Mouse (Mus musculus): ENCODE data around the gene Hsd17b3. TPM values are rescaled to one million over a fixed set of nuclear protein-coding genes. Genes with fewer than 3 reads are reported as not detected.
A peak's percentile ranks its signal among the peaks of the same experiment; 100 is the strongest.

Gene Hsd17b3
- polyA plus RNA-seq, 1 experiment from 2014 or later, result not detected

GRCm38 (mm10) chr13:64048467-64048866, 40.6 kb downstream of the Hsd17b3 start:
- WGBS, result 90% methylated on average over 2 of the region's 2 CpGs
- no peaks in the 10 kb centered on the region for H3K9me3 ChIP-seq (replicated peaks)
- H3K27ac ChIP-seq (replicated peaks), result no peak overlapping the region
- no peaks in the 10 kb centered on the region for H3K36me3 ChIP-seq
- H3K4me3 ChIP-seq (replicated peaks), result no peak overlapping the region
- no peak for ATAC-seq (ENCODE audit: insufficient number of reproducible peaks, low FRiP score, low TSS enrichment, low read depth)
- no peak overlapping the region for H3K4me2 ChIP-seq (replicated peaks)
- H3K4me1 ChIP-seq, result no peaks in the 10 kb centered on the region
- H3K9ac ChIP-seq, result no peak overlapping the region
- no peaks in the 10 kb centered on the region for H3K27me3 ChIP-seq

DNA sequence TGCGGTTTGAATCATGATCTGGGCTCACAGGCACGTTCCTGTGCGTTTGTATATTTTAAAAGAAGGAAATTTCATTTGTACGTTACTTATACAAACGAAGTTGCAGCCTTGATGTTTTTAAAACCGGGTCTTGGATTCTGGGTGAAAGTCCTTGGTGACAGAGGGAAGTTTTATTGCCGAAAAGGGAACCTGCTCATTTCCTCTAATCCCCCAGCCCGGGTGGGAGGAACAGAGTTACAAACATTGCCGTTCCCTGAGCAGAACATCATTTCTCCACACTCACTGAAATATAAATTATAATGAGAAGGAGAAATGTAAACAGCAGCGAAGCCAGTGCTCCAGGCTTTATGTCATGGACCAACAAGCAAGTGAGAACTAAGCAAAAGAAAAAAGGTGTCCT, 49.1 kb downstream of the Hsd17b3 start:
- no peak overlapping the region for H3K27ac ChIP-seq (replicated peaks)
- H3K27me3 ChIP-seq, result no peaks in the 10 kb centered on the region
- H3K4me2 ChIP-seq (replicated peaks), result no peak overlapping the region
- no peak overlapping the region for H3K9ac ChIP-seq
- H3K9me3 ChIP-seq (replicated peaks), result no peaks in the 10 kb centered on the region
- H3K36me3 ChIP-seq, result no peaks in the 10 kb centered on the region
- 54% methylated on average over 10 of the region's 10 CpGs for WGBS
- no peak overlapping the region for H3K4me3 ChIP-seq (replicated peaks)
- ATAC-seq (ENCODE audit: insufficient number of reproducible peaks, low FRiP score, low TSS enrichment, low read depth), result no peak
- peaks cover 10% of the 10 kb centered on the region; the same call in 1 of the 2 replicates for H3K4me1 ChIP-seq

- Histone ChIP-seq H3K36me3 (no peaks in the 10 kb centered on the region), H3K4me3 (replicated peaks) (no peak overlapping the region), H3K27ac (replicated peaks) (no peak overlapping the region), H3K9me3 (replicated peaks) (no peaks in the 10 kb centered on the region), H3K4me1 (peaks cover 12% of the 10 kb centered on the region; the same call in 1 of the 2 replicates), H3K27me3 (no peaks in the 10 kb centered on the region), H3K4me2 (replicated peaks) (no peak overlapping the region), H3K9ac (no peak overlapping the region)
- ATAC-seq (ENCODE audit: insufficient number of reproducible peaks, low FRiP score, low TSS enrichment, low read depth), result no peak
Measured at GRCm38 (mm10) chr13:64038114-64038513, 50.9 kb downstream of the Hsd17b3 start.

DNA sequence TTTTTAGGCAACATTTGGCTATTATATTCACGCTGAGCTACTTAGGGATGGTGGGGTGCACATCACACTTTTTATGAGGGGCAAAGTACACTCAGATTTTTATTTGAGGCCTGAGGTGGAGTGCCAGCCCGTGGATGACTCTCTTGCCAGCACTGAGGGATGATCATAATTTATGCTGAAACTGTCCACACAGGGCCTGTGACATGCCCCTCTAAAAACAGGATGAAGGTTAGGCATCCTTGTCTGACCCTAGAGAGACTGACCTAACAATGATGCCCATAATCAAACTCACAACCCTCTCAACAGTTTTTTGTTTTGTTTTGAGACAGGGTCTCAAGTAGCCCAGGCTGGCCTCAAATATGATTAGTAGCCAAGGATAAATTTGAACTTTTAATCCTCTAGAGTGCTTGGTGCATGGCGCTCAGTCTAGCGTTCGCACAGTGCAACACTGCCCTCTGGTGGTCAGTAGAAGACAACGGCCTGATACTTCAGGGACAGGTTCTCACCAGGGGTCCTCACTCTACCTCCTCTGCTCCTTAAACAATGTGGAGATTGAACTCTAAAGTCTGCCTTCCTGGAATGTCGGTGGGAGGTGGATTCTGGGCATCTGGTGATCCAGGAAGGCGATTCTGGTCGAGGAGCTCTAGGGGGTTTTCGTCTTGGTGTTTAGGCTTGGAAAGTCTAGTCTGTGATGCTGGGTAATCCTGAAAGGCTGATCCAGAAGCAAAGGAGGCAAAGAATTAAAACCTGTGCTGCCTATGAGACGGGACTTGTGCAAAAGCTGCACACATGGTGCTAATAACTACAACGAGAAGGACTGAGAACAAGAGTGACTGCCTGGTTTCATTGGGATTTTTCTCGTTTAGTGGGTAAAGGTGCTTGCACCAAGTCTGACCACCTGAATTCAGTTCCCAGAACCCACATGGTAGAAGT, 52.7 kb downstream of the Hsd17b3 start:
- H3K27ac ChIP-seq (replicated peaks), result 0 out of 2 replicates have a peak overlapping the region, but pooled peaks have one; percentile 22
- peaks cover 12% of the 10 kb centered on the region; the same call in 1 of the 2 replicates for H3K4me1 ChIP-seq
- no peak overlapping the region for H3K4me3 ChIP-seq (replicated peaks)
- no peaks in the 10 kb centered on the region for H3K9me3 ChIP-seq (replicated peaks)
- H3K36me3 ChIP-seq, result no peaks in the 10 kb centered on the region
- 17% methylated on average over 13 of the region's 13 CpGs for WGBS
- ATAC-seq (ENCODE audit: insufficient number of reproducible peaks, low FRiP score, low TSS enrichment, low read depth), result 0 out of 2 replicates have a peak, but pooled peaks have one; percentile 40
- no peak overlapping the region for H3K9ac ChIP-seq
- no peak overlapping the region for H3K4me2 ChIP-seq (replicated peaks)
- H3K27me3 ChIP-seq, result no peaks in the 10 kb centered on the region

DNA sequence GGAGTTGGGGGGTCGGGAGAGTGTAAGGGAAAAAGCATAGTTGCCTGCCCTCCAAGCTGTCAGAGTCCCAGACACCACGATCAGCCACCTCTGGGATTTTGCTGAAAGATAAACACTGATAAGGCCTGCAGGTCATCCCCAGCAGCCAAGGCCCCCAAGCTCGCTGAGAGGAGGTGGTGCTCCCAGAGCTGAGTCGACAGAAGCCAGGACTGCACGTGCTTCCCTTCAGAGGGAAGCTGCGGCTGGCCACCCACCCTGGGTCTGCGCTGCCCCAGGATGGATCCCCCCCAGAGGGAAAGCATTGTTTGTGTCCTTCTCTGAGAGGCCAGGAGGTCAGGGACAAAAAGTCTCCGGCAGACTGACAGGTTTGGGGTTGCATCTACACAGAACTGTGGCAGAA, 54.0 kb downstream of the Hsd17b3 start:
- Histone ChIP-seq H3K9ac (no peak overlapping the region), H3K27me3 (no peaks in the 10 kb centered on the region), H3K36me3 (no peaks in the 10 kb centered on the region), H3K4me1 (peaks cover 12% of the 10 kb centered on the region; the same call in 1 of the 2 replicates), H3K27ac (replicated peaks) (no peak overlapping the region; the same call in 1 of the 2 replicates), H3K4me3 (replicated peaks) (no peak overlapping the region), H3K4me2 (replicated peaks) (no peak overlapping the region), H3K9me3 (replicated peaks) (no peaks in the 10 kb centered on the region)
- no peak for ATAC-seq (ENCODE audit: insufficient number of reproducible peaks, low FRiP score, low TSS enrichment, low read depth)
- WGBS, result 34% methylated on average over 8 of the region's 8 CpGs

DNA sequence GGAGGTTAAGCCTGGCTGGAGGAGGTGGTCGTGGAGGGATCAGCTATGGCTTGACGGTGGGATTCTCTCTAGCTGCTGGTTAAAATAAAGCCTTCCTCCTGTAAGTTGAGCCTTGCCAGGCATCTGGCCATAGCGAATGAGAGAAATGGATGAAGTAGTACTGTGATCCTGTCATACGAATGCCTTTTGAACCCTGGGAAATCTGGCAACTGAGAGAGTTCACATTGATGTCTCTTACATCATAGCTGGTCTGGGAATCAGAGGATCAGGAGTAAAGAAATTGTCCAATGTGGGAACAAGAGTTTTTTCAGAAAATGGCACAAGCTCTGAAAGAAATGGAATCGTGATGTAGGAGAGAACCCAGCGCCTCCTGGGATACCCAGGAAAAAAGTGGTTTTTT, 55.1 kb downstream of the Hsd17b3 start:
- Histone ChIP-seq H3K36me3 (no peaks in the 10 kb centered on the region), H3K27me3 (no peaks in the 10 kb centered on the region), H3K9ac (no peak overlapping the region), H3K4me3 (replicated peaks) (no peak overlapping the region), H3K9me3 (replicated peaks) (no peaks in the 10 kb centered on the region), H3K27ac (replicated peaks) (no peak overlapping the region), H3K4me1 (peaks cover 12% of the 10 kb centered on the region; the same call in 1 of the 2 replicates), H3K4me2 (replicated peaks) (no peak overlapping the region)
- ATAC-seq (ENCODE audit: insufficient number of reproducible peaks, low FRiP score, low TSS enrichment, low read depth), result no peak
- WGBS, result 73% methylated on average over 6 of the region's 6 CpGs

DNA sequence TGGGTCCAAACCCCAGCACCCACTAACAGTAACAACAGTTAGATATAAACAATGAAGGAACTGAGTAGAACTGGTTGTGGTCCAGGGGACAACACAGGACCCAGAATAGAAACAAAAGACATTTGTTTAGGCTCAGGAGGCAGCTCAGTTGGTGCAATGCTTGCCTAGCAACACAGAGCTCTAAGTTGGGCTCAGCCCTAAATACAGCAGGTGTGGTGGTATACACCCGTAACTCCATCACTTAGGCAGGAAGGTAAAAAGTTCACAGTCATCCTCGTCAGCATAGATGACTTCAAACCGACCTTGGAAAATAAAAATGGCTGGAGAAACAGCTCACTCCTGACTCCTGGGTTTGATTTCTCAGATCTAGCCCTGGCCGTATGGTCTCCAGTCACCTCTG, 55.8 kb downstream of the Hsd17b3 start:
- WGBS, result 70% methylated on average over 4 of the region's 4 CpGs

GRCm38 (mm10) chr13:64031254-64031653, 57.8 kb downstream of the Hsd17b3 start:
- H3K27ac ChIP-seq (replicated peaks), result 0 out of 2 replicates have a peak overlapping the region, but pooled peaks have one; percentile 11

More for the DNA sequence above, 55.8 kb downstream of the Hsd17b3 start:
- H3K27me3 ChIP-seq, result no peaks in the 10 kb centered on the region
- no peak overlapping the region for H3K4me3 ChIP-seq (replicated peaks)
- ATAC-seq (ENCODE audit: insufficient number of reproducible peaks, low FRiP score, low TSS enrichment, low read depth), result no peak
- H3K27ac ChIP-seq (replicated peaks), result no peak overlapping the region
- H3K9me3 ChIP-seq (replicated peaks), result no peaks in the 10 kb centered on the region
- no peaks in the 10 kb centered on the region for H3K36me3 ChIP-seq
- peaks cover 12% of the 10 kb centered on the region; the same call in 1 of the 2 replicates for H3K4me1 ChIP-seq
- no peak overlapping the region for H3K4me2 ChIP-seq (replicated peaks)
- H3K9ac ChIP-seq, result no peak overlapping the region

DNA sequence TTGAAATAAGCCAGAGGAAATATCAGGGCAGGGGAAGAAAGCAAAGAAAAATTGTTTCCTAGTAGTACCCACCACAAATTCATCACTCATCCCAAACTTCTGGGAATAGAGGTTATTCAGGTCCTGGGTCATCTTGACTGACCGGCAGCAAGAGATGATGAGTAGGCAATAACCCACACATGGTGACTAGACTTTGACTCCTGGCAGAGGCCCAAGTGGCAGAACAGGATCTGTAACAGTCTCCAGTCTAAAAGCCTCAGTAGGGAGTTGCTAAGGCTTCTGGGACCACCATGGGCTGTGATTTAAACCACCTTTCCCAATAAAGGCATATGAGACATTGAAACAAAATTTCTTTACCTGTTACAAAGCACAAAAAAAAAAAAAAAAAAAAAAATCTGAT, 58.2 kb downstream of the Hsd17b3 start:
- no peak for ATAC-seq (ENCODE audit: insufficient number of reproducible peaks, low FRiP score, low TSS enrichment, low read depth)
- peaks cover 7% of the 10 kb centered on the region; the same call in 1 of the 2 replicates for H3K4me1 ChIP-seq
- no peak overlapping the region for H3K4me3 ChIP-seq (replicated peaks)
- H3K9ac ChIP-seq, result no peak overlapping the region
- H3K4me2 ChIP-seq (replicated peaks), result no peak overlapping the region
- no peaks in the 10 kb centered on the region for H3K27me3 ChIP-seq
- H3K9me3 ChIP-seq (replicated peaks), result no peaks in the 10 kb centered on the region
- WGBS, result 58% methylated on average over 1 of the region's 1 CpGs
- no peak overlapping the region for H3K27ac ChIP-seq (replicated peaks)
- H3K36me3 ChIP-seq, result no peaks in the 10 kb centered on the region

More at GRCm38 (mm10) chr13:64031254-64031653, 57.8 kb downstream of the Hsd17b3 start:
- no peak for ATAC-seq (ENCODE audit: insufficient number of reproducible peaks, low FRiP score, low TSS enrichment, low read depth)
- no peak overlapping the region for H3K9ac ChIP-seq
- no peaks in the 10 kb centered on the region for H3K36me3 ChIP-seq
- H3K4me3 ChIP-seq (replicated peaks), result no peak overlapping the region
- WGBS, result 53% methylated on average over 4 of the region's 4 CpGs
- H3K4me2 ChIP-seq (replicated peaks), result no peak overlapping the region
- H3K4me1 ChIP-seq, result peaks cover 7% of the 10 kb centered on the region; the same call in 1 of the 2 replicates
- no peaks in the 10 kb centered on the region for H3K27me3 ChIP-seq
- no peaks in the 10 kb centered on the region for H3K9me3 ChIP-seq (replicated peaks)

GRCm38 (mm10) chr13:64024803-64025202, 64.2 kb downstream of the Hsd17b3 start:
- WGBS, result 78% methylated on average over 4 of the region's 4 CpGs
- no peak for ATAC-seq (ENCODE audit: insufficient number of reproducible peaks, low FRiP score, low TSS enrichment, low read depth)
- H3K9me3 ChIP-seq (replicated peaks), result no peaks in the 10 kb centered on the region
- H3K27ac ChIP-seq (replicated peaks), result no peak overlapping the region
- H3K36me3 ChIP-seq, result no peaks in the 10 kb centered on the region
- peaks cover 36% of the 10 kb centered on the region for H3K4me1 ChIP-seq
- H3K4me3 ChIP-seq (replicated peaks), result no peak overlapping the region
- H3K27me3 ChIP-seq, result no peaks in the 10 kb centered on the region
- no peak overlapping the region for H3K9ac ChIP-seq
- H3K4me2 ChIP-seq (replicated peaks), result no peak overlapping the region

DNA sequence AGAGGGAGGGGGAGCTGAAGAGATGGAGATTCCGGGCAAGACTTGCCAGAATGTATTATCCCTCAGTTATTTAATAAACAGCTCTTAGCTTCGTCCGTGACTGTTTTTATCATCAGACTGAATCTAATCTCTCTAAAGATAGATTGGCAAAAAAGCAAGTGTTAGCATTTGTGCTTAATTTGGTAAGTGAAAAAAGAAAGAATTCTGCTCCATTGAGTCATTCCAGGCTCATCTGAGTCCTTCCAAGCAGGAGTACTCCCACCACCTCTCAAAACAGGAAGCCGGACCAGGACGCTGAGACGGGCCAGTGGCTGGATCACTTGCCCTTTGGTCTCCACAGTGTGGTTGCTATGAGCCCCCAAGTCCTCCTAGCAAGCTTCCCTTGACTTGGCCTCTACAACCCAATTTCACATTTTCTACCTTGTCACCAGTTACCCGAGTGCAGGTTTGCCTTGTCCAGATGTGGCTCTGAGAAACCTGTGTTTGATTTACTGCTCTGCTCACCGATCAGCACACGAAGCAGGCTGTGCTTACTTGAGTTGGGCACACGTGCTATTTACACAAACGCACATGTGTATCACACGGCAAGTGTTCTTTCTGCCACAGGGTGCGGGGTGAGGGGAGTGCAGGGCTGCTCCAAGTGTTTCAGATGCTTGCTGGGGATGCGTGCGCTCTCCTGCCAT, 66.1 kb downstream of the Hsd17b3 start:
- Histone ChIP-seq H3K9me3 (replicated peaks) (no peaks in the 10 kb centered on the region), H3K9ac (no peak overlapping the region), H3K27ac (replicated peaks) (peak overlapping the region; percentile 39; the same call in 1 of the 2 replicates)

More for the DNA sequence above, 66.1 kb downstream of the Hsd17b3 start:
- Histone ChIP-seq H3K36me3 (no peaks in the 10 kb centered on the region), H3K4me3 (replicated peaks) (no peak overlapping the region), H3K4me1 (peaks cover 53% of the 10 kb centered on the region), H3K27me3 (no peaks in the 10 kb centered on the region), H3K4me2 (replicated peaks) (no peak overlapping the region)
- WGBS, result 52% methylated on average over 15 of the region's 15 CpGs
- ATAC-seq (ENCODE audit: insufficient number of reproducible peaks, low FRiP score, low TSS enrichment, low read depth), result no peak

All from embryonic facial prominence, embryonic 15.5 days (tissue).